Mouse (Mus musculus): ENCODE measurements around the gene Mapkap1. TPM values are rescaled to one million over a fixed set of nuclear protein-coding genes. Genes with fewer than 3 reads are reported as not detected.

The Mapkap1 gene
- total RNA-seq, 2 experiments from 2014 or later: 59.6 to 62.0 TPM

DNA sequence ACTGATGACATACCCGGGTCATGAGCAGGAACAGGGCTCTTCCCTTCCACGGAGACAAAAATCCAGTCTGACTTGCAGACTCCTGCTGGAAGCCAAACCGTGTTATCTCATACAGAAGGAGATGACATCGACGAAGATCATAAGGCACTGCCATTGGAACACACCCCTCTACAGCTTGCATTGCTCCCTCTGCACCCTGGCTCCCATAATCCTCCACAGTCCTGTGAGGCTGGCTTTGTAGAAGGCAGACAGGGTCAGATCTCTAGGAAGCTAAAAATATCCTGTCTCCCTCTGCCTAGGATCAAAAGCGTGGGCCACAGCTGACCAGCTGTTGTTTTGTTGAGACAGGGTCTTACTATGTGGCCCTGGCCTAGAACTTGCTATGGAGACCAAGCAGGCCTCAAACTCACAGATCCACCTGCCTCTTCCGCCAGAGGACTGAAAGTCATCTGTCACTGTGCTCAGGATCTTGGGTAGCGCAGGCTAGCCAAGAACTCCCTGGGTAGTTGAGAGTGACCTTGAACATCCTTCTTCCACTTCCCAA is 262.7 kb downstream of the Mapkap1 start:
- intact Hi-C loops (cut with DNase I): loop anchor here (5.0 kb wide), 1 partner anchor 303 kb away; no protein-coding TSS in a partner anchor
- DNase-seq: no peak

DNA sequence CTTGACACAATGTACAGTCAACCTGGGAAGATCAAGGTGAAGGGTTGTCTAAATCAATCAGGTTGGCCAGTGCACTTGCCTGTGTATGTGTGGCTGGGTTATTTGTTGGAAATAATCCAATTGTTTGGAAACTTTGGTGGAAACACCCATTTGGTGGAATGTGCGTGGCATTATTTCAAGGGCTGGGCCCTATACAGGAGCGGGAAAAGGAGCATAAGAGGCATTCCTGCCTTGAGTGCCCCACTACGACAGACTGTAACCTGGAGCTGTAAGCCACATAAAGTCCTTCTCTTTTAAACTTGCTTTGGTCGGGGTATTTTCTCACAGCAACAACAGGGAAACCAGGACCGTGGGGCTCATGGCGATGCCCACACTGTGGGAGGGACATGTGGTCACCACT is 263.9 kb downstream of the Mapkap1 start:
- intact Hi-C loops (cut with DNase I): no loop called here
- no peak for DNase-seq

- intact Hi-C loops (cut with DNase I): no loop called here
- DNase-seq: peak in 1 of 2 experiments; percentile 23
Observed at GRCm38 (mm10) chr2:34671385-34672026, 264.9 kb downstream of the Mapkap1 start.

- no peak for DNase-seq
Observed at GRCm38 (mm10) chr2:34673846-34674245, 267.3 kb downstream of the Mapkap1 start.

More at GRCm38 (mm10) chr2:34673846-34674245, 267.3 kb downstream of the Mapkap1 start:
- intact Hi-C loops (cut with DNase I): no loop called here

Other genes starting within 250 kb of the Mapkap1 start
- 1 to 10 TPM; 2.7 to 3.2 TPM for gene Pbx3, start 33.6 kb upstream of the Mapkap1 start, total RNA-seq (2021)

All from gastrocnemius, postnatal 36 days (tissue).